ENCODE assay signal across 22 mouse cellular contexts in genomic region chr11:34888374-34889136, GRCm38 (mm10).
"Had no signal": no experiment of that assay in that cellular context is flagged by ENCODE, and none has a peak within 500 bp of the region (broad histone marks: within the 10 kb centered on the region; RNA-seq: fewer than 3 reads in every experiment).

No protein-coding gene starts in this region.

- H3K4me3 ChIP-seq: layer of hippocampus, adult 2 months; limb, embryonic 10.5 days; limb, embryonic 13.5 days; liver, embryonic 12.5 days; liver, embryonic 15.5 days; midbrain, embryonic 12.5 days; myocyte; neural tube, embryonic 13.5 days; stomach, embryonic 15.5 days had no signal

- H3K9me3 ChIP-seq: limb, embryonic 10.5 days; limb, embryonic 13.5 days; liver, embryonic 12.5 days; liver, embryonic 15.5 days; midbrain, embryonic 12.5 days; neural tube, embryonic 13.5 days; stomach, embryonic 15.5 days had no signal

- H3K36me3 ChIP-seq: limb, embryonic 10.5 days; limb, embryonic 13.5 days; liver, embryonic 12.5 days; liver, embryonic 15.5 days; midbrain, embryonic 12.5 days; neural tube, embryonic 13.5 days; stomach, embryonic 15.5 days had no signal

- H3K4me2 ChIP-seq: limb, embryonic 13.5 days; liver, embryonic 12.5 days; liver, embryonic 15.5 days; midbrain, embryonic 12.5 days; neural tube, embryonic 13.5 days; stomach, embryonic 15.5 days had no signal

- H3K4me1 ChIP-seq: limb, embryonic 10.5 days; limb, embryonic 13.5 days; liver, embryonic 12.5 days; liver, embryonic 15.5 days; midbrain, embryonic 12.5 days; neural tube, embryonic 13.5 days; stomach, embryonic 15.5 days had no signal

- H3K9ac ChIP-seq: limb, embryonic 13.5 days; liver, embryonic 12.5 days; liver, embryonic 15.5 days; midbrain, embryonic 12.5 days; neural tube, embryonic 13.5 days; stomach, embryonic 15.5 days had no signal

- ATAC-seq: liver, embryonic 12.5 days; midbrain, embryonic 16.5 days had no signal

- H3K27ac ChIP-seq: kidney, postnatal 0 days; layer of hippocampus, adult 2 months; limb, embryonic 10.5 days; limb, embryonic 13.5 days; liver, embryonic 12.5 days; liver, embryonic 15.5 days; macrophage; midbrain, embryonic 12.5 days; neural tube, embryonic 13.5 days; stomach, embryonic 15.5 days had no signal

- H3K27me3 ChIP-seq: liver, embryonic 12.5 days; liver, embryonic 15.5 days; midbrain, embryonic 12.5 days; neural tube, embryonic 13.5 days; stomach, embryonic 15.5 days had no signal

- DNase-seq: kidney, postnatal 25 days; layer of hippocampus, adult 9-11 months; liver; lung, adult 18-20 months; lung, postnatal 14 days; right cerebral cortex, postnatal 25 days; spleen, adult 18-20 months; thymus, adult 2 months; thymus, postnatal 14 days; thymus, postnatal 4 days had no signal
